In genomic region chr11:110572548-110572947, GRCm38 (mm10) we compare ENCODE assay signal across 9 mouse cellular contexts.
A peak's percentile ranks its signal among the peaks of the same experiment; 100 is the strongest.
DNase-seq lines count a peak whose midpoint lies in the region; ATAC-seq and TF ChIP-seq lines count a peak whose summit lies in the region.
"Had no signal": no experiment of that assay in that cellular context is flagged by ENCODE, and none has a peak within 500 bp of the region (broad histone marks: within the 10 kb centered on the region; RNA-seq: fewer than 3 reads in every experiment).

No protein-coding gene starts in this region.

- H3K4me3 ChIP-seq in neural tube, embryonic 15.5 days (replicated peaks) = no peak overlapping the region
- H3K4me3 ChIP-seq in forebrain, embryonic 14.5 days (ENCODE audit: low read depth, low read length) = no peak overlapping the region
- no peak overlapping the region for H3K4me3 ChIP-seq in kidney, adult 2 months (ENCODE audit: insufficient read depth, low read depth, low read length)
- H3K4me3 ChIP-seq: erythroblast, embryonic 14.5 days had no signal

- H3K27me3 ChIP-seq in neural tube, embryonic 15.5 days (replicated peaks) = no peaks in the 10 kb centered on the region
- no peaks in the 10 kb centered on the region for H3K27me3 ChIP-seq in forebrain, embryonic 14.5 days (replicated peaks; ENCODE audit: control insufficient read depth, insufficient read depth, low read length)
- H3K27me3 ChIP-seq in kidney, adult 2 months (replicated peaks; ENCODE audit: control insufficient read depth, insufficient read depth, low read length) = no peaks in the 10 kb centered on the region

- ATAC-seq in neural tube, embryonic 15.5 days (ENCODE audit: low FRiP score) = no peak
- peak; percentile 67; the same call in 1 of the 2 replicates for ATAC-seq in forebrain, embryonic 14.5 days
- no peak for ATAC-seq in monocyte, adult 5-6 weeks (replicated peaks; ENCODE audit: insufficient number of reproducible peaks, low FRiP score, low TSS enrichment, poor library complexity, severe bottlenecking)

- peak; percentile 81 for TF ChIP-seq CTCF in kidney, adult 2 months (conservative IDR thresholded peaks at IDR 0.05; ENCODE audit: insufficient read depth, insufficient read length, low read depth, low read length)

- no peak for TF ChIP-seq POLR2A in kidney, adult 2 months (IDR thresholded peaks at IDR 0.05; ENCODE audit: low read depth, low read length)

- H3K4me1 ChIP-seq in neural tube, embryonic 15.5 days = no peaks in the 10 kb centered on the region
- no peaks in the 10 kb centered on the region for H3K4me1 ChIP-seq in forebrain, embryonic 14.5 days (ENCODE audit: control insufficient read depth, insufficient read depth, low read length)
- H3K4me1 ChIP-seq in kidney, adult 2 months (ENCODE audit: control insufficient read depth, insufficient read depth, low read length) = no peaks in the 10 kb centered on the region

- H3K27ac ChIP-seq in neural tube, embryonic 15.5 days (replicated peaks) = no peak overlapping the region
- H3K27ac ChIP-seq in forebrain, embryonic 14.5 days (ENCODE audit: low read depth, low read length) = no peak overlapping the region
- H3K27ac ChIP-seq in kidney, adult 2 months (ENCODE audit: insufficient read depth, low read depth, low read length) = no peak overlapping the region

- no peak overlapping the region for H3K9ac ChIP-seq in neural tube, embryonic 15.5 days (replicated peaks)
- no peak overlapping the region for H3K9ac ChIP-seq in forebrain, embryonic 14.5 days (ENCODE audit: low read length)

- H3K36me3 ChIP-seq in neural tube, embryonic 15.5 days = no peaks in the 10 kb centered on the region
- no peaks in the 10 kb centered on the region for H3K36me3 ChIP-seq in forebrain, embryonic 14.5 days (ENCODE audit: control insufficient read depth, insufficient read depth, low read length)
- H3K36me3 ChIP-seq in kidney, adult 2 months (ENCODE audit: control insufficient read depth, insufficient read depth, low read length) = no peaks in the 10 kb centered on the region

- no peak overlapping the region for H3K4me2 ChIP-seq in neural tube, embryonic 15.5 days
- no peak overlapping the region for H3K4me2 ChIP-seq in forebrain, embryonic 14.5 days (ENCODE audit: low read length)

- intact Hi-C loops in left cerebral cortex, postnatal 4 days (cut with DNase I) = loop anchor here (5.0 kb wide), 1 partner anchor 490 kb away; no protein-coding TSS in a partner anchor

- WGBS in neural tube, embryonic 15.5 days = 62% methylated on average over 10 of the region's 10 CpGs
- 52% methylated on average over 10 of the region's 10 CpGs for WGBS in forebrain, embryonic 14.5 days
- 50% methylated on average over 10 of the region's 10 CpGs for WGBS in kidney, adult 2 months

- no peaks in the 10 kb centered on the region for H3K9me3 ChIP-seq in neural tube, embryonic 15.5 days (replicated peaks)
- H3K9me3 ChIP-seq in forebrain, embryonic 14.5 days (replicated peaks; ENCODE audit: control insufficient read depth, low read length) = no peaks in the 10 kb centered on the region

- peak; percentile 20 for DNase-seq in neural tube, embryonic 10.5 days (ENCODE audit: extremely low spot score, low spot score)
- peak; percentile 46 to 69 for DNase-seq in adrenal gland, postnatal 36 days
- DNase-seq in forebrain, embryonic 14.5 days (ENCODE audit: low spot score) = peak; percentile 83
- DNase-seq in kidney, adult 2 months = peak; percentile 68
- DNase-seq in left cerebral cortex, postnatal 4 days = peak; percentile 64
- peak; percentile 13 for DNase-seq in retina, adult 2 months (ENCODE audit: low read depth, low spot score)

Comparison
In these comparisons a context has a peak if more than half of its experiments do, and no peak if none do; other contexts are left out.
1. DNase-seq: peak in every context shown above with its lines; median percentile 83 in forebrain, embryonic 14.5 days; 68 in kidney, adult 2 months; 64 in left cerebral cortex, postnatal 4 days; 58 in adrenal gland, postnatal 36 days; 20 in neural tube, embryonic 10.5 days; 13 in retina, adult 2 months.